Mouse (Mus musculus) hindbrain, embryonic 13.5 days (tissue): ENCODE results near the gene Tdp1. TPM values are rescaled to one million over a fixed set of nuclear protein-coding genes. Genes with fewer than 3 reads are reported as not detected.
"Not testable (repeated sequence)": the region's sequence is repeated elsewhere in the genome, so short reads cannot be mapped to it uniquely, and the experiment has no call there.

Experiments
- ATAC-seq: fragments of 200-750 bp; cut with Nextera tagmentation; 2 replicates; pipeline ENCODE4 v1.8.0; 2017; ENCODE audit warnings: moderate TSS enrichment; ENCODE audit not compliant: low FRiP score
- H3K27ac ChIP-seq: fragments of 300-500 bp; sonication (generic); 2 replicates; pipeline ENCODE4 v1.5.1; 2015; ENCODE audit warnings: inconsistent platforms, mild to moderate bottlenecking, moderate library complexity
- H3K27me3 ChIP-seq: fragments of 300-500 bp; sonication (generic); 2 replicates; pipeline ENCODE4 v1.6.1; 2015; ENCODE audit warnings: mild to moderate bottlenecking, inconsistent platforms
- H3K36me3 ChIP-seq: fragments of 300-500 bp; sonication (generic); 2 replicates; pipeline ENCODE4 v1.6.1; 2015; ENCODE audit warnings: mild to moderate bottlenecking, inconsistent platforms
- H3K4me1 ChIP-seq: fragments of 300-500 bp; sonication (generic); replicated peaks from 2 replicates; pipeline ENCODE4 v1.6.1; 2015; ENCODE audit warnings: inconsistent platforms
- H3K4me2 ChIP-seq: fragments of 300-500 bp; sonication (generic); 2 replicates; pipeline ENCODE4 v1.6.1; 2015; ENCODE audit warnings: inconsistent platforms, mild to moderate bottlenecking, moderate library complexity
- H3K4me3 ChIP-seq: fragments of 300-500 bp; sonication (generic); 2 replicates; pipeline ENCODE4 v1.5.1; 2015; ENCODE audit warnings: mild to moderate bottlenecking, inconsistent platforms
- H3K9ac ChIP-seq: fragments of 300-500 bp; sonication (generic); 2 replicates; pipeline ENCODE4 v1.6.1; 2015; ENCODE audit warnings: mild to moderate bottlenecking, inconsistent platforms
- H3K9me3 ChIP-seq: fragments of 300-500 bp; sonication (generic); 2 replicates; pipeline ENCODE4 v1.6.1; 2016; ENCODE audit warnings: inconsistent platforms
- WGBS: fragments of 180-500 bp; shearing (Covaris S2); methylation state at CpG from one replicate; pipeline ENCODE4 v1.1.7; 2015; 5-methylcytosine and 5-hydroxymethylcytosine counted together
- polyA plus RNA-seq: library from polyadenylated mRNA; unstranded; fragments of >200 nt; fragmentation: Nextera tagmentation; extraction: Ambion mirVana; gene quantifications from 2 replicates; pipeline ENCODE4 v1.2.1, GENCODE M21; 2015

The Tdp1 gene
- polyA plus RNA-seq, 1 experiment from 2014 or later = 52.3 TPM

- H3K4me3 ChIP-seq = peak overlapping the region; percentile 56
- H3K9ac ChIP-seq = peak overlapping the region; percentile 73
- H3K27ac ChIP-seq = no peak overlapping the region
- H3K9me3 ChIP-seq = no peaks in the 10 kb centered on the region
- WGBS = under 1% methylated on average over 76 of the region's 77 CpGs
- no peaks in the 10 kb centered on the region for H3K36me3 ChIP-seq
- peak; percentile 53 for ATAC-seq
- peak overlapping the region; percentile 95 for H3K4me2 ChIP-seq
- peaks cover 80% of the 10 kb centered on the region for H3K27me3 ChIP-seq
- peaks cover 29% of the 10 kb centered on the region for H3K4me1 ChIP-seq
Observed at GRCm38 (mm10) chr12:99965203-99966115, 81.1 kb downstream of the Tdp1 start.

DNA sequence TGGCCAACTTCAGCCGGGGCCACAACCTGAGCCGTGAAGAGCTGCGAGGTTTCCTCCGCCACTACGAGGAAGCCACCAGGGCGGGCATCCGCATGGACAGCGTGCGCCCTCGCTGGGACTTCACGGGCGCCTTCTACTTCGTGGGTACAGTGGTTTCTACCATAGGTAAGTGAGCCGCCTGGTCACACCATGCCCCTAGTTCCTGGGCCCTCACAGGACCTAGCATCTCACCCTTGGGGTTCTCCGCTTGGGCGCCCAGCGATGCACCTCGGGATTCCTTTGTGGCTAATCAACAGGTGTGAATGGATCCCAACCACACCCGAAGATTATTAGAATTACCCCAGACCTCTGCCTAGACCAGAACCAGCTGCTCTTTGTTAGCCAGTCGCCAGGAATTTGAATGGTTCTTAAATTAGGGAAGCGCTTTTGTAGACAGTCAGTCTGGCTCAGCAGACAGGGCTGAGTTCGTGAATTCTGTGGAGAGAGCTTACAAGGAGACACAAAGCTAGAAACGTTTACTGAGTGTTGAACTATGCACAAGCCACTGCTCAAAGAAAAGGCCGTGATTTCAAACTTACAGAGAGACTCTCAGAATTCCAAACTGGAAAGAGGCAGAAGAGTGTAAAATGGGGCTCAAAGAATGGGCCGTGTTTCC lies 81.9 kb downstream of the Tdp1 start:
- Histone ChIP-seq H3K27me3 (peaks cover 76% of the 10 kb centered on the region), H3K27ac (no peak overlapping the region), H3K4me3 (peak overlapping the region; percentile 56), H3K9me3 (no peaks in the 10 kb centered on the region), H3K9ac (peak overlapping the region; percentile 73), H3K4me1 (peaks cover 29% of the 10 kb centered on the region), H3K4me2 (peak overlapping the region; percentile 95), H3K36me3 (no peaks in the 10 kb centered on the region)
- no peak for ATAC-seq
- 4% methylated on average over 25 of the region's 25 CpGs for whole genome bisulfite sequencing

DNA sequence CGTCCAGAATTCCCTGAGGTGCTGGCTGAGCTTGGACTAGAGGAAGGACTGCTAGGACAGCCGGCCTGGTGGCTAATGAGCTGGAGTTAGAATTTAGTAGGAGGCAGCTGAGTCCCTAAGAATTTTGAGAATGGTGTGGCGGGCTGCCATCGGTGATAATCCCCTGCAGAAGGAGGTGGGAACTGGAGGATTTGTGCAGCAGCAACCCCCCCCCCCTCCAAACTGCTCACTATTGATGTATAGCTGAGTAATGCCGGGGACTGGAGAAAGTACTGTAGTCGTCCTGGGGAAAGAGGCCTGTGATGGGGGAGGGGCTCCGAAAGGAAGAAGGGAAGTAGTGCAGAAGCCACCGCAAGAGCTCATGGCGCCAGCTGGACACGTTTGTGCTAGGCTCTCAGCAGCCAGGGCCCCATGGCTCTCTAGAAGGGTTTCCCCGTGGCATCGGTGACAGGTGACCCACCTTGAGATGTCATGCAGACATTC lies 82.6 kb downstream of the Tdp1 start:
- no peaks in the 10 kb centered on the region for H3K36me3 ChIP-seq
- no peak for ATAC-seq
- peaks cover 73% of the 10 kb centered on the region for H3K27me3 ChIP-seq
- WGBS = 11% methylated on average over 12 of the region's 12 CpGs
- H3K27ac ChIP-seq = no peak overlapping the region
- H3K4me1 ChIP-seq = peaks cover 29% of the 10 kb centered on the region
- H3K4me2 ChIP-seq = peak overlapping the region; percentile 95; the same call in 1 of the 2 replicates
- no peak overlapping the region for H3K9ac ChIP-seq
- no peaks in the 10 kb centered on the region for H3K9me3 ChIP-seq
- no peak overlapping the region for H3K4me3 ChIP-seq

- Histone ChIP-seq H3K4me2 (no peak overlapping the region), H3K27ac (no peak overlapping the region), H3K9ac (no peak overlapping the region), H3K4me3 (no peak overlapping the region), H3K9me3 (no peaks in the 10 kb centered on the region), H3K27me3 (peaks cover 52% of the 10 kb centered on the region), H3K4me1 (peaks cover 18% of the 10 kb centered on the region), H3K36me3 (no peaks in the 10 kb centered on the region)
- ATAC-seq = no peak
- 68% methylated on average over 4 of the region's 4 CpGs for WGBS
Observed at GRCm38 (mm10) chr12:99969906-99970305, 85.6 kb downstream of the Tdp1 start.

GRCm38 (mm10) chr12:99971205-99971894 lies 87.0 kb downstream of the Tdp1 start:
- H3K4me2 ChIP-seq, H3K9ac ChIP-seq, ATAC-seq, H3K4me3 ChIP-seq, H3K27ac ChIP-seq, H3K36me3 ChIP-seq, H3K4me1 ChIP-seq, H3K9me3 ChIP-seq: not testable (repeated sequence)
- peaks cover 38% of the 10 kb centered on the region for H3K27me3 ChIP-seq
- 77% methylated on average over 7 of the region's 7 CpGs for WGBS

GRCm38 (mm10) chr12:99972825-99973224 lies 88.5 kb downstream of the Tdp1 start:
- Histone ChIP-seq H3K9ac (no peak overlapping the region), H3K27me3 (peaks cover 23% of the 10 kb centered on the region), H3K36me3 (no peaks in the 10 kb centered on the region), H3K4me3 (no peak overlapping the region), H3K4me2 (no peak overlapping the region), H3K9me3 (no peaks in the 10 kb centered on the region), H3K27ac (no peak overlapping the region), H3K4me1 (no peaks in the 10 kb centered on the region)
- 58% methylated on average over 7 of the region's 7 CpGs for WGBS
- no peak for ATAC-seq

DNA sequence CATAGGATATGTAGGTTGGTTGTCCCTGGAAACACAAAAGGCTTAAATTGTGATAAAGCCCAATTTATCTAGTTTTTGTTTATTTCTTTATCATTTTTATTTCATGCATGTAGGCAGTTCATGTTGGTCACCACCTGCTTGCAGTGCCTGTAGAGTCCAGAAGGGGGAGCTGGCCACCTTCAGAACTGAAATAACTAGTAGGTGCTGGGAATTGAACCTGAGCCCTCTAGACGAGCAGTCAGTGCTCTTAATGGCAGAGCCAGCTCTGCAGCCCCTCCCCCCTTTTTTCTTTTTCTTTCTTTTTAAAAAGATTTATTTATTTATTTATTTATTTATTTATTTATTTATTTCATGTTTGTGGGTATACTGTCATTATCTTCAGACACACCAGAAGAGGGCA lies 89.3 kb downstream of the Tdp1 start:
- H3K27ac ChIP-seq = no peak overlapping the region
- no peak overlapping the region for H3K4me3 ChIP-seq
- H3K4me2 ChIP-seq = no peak overlapping the region
- no peak overlapping the region for H3K9ac ChIP-seq
- H3K36me3 ChIP-seq = no peaks in the 10 kb centered on the region
- ATAC-seq = no peak
- H3K27me3 ChIP-seq = peaks cover 15% of the 10 kb centered on the region
- no peaks in the 10 kb centered on the region for H3K9me3 ChIP-seq
- WGBS = 78% methylated on average over 1 of the region's 1 CpGs
- H3K4me1 ChIP-seq = no peaks in the 10 kb centered on the region

GRCm38 (mm10) chr12:99979541-99979940 lies 95.2 kb downstream of the Tdp1 start:
- WGBS = 88% methylated on average over 4 of the region's 4 CpGs
- Histone ChIP-seq H3K4me1 (no peaks in the 10 kb centered on the region), H3K27ac (no peak overlapping the region), H3K4me2 (no peak overlapping the region), H3K27me3 (no peaks in the 10 kb centered on the region), H3K9me3 (no peaks in the 10 kb centered on the region), H3K4me3 (no peak overlapping the region), H3K36me3 (no peaks in the 10 kb centered on the region), H3K9ac (no peak overlapping the region)
- no peak for ATAC-seq

- H3K4me1 ChIP-seq = no peaks in the 10 kb centered on the region
- H3K9ac ChIP-seq = no peak overlapping the region
- H3K27ac ChIP-seq = no peak overlapping the region
- H3K4me3 ChIP-seq = no peak overlapping the region
- H3K36me3 ChIP-seq = no peaks in the 10 kb centered on the region
- WGBS = 94% methylated on average over 5 of the region's 5 CpGs
- no peak for ATAC-seq
- 0 out of 2 replicates have a peak, but pooled peaks cover 4% of the 10 kb centered on the region for H3K27me3 ChIP-seq
- H3K9me3 ChIP-seq = 0 out of 2 replicates have a peak, but pooled peaks cover 2% of the 10 kb centered on the region
- H3K4me2 ChIP-seq = no peak overlapping the region
Observed at GRCm38 (mm10) chr12:99986797-99987196, 102.5 kb downstream of the Tdp1 start.

DNA sequence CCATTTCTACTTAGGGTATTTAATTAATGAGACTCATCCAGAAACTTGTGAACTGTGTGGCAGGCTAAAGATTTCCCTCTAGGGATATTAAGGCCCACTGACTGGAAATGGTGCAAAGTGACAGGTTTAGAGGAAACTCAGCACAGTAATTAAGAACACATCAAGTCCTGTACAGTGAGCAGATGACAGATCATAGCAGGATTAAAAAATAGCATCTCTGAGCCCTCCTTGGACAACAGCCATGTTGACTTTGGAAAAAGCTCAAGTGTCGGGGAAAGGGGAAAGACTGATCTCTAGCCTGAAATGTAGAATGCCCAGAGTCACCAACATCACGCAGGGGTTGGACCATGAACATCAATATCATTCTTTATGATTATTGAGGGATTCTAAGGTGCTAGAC lies 103.8 kb downstream of the Tdp1 start:
- 0 out of 2 replicates have a peak, but pooled peaks cover 4% of the 10 kb centered on the region for H3K27me3 ChIP-seq
- ATAC-seq = no peak
- no peaks in the 10 kb centered on the region for H3K36me3 ChIP-seq
- 96% methylated on average over 2 of the region's 2 CpGs for WGBS
- 0 out of 2 replicates have a peak, but pooled peaks cover 2% of the 10 kb centered on the region for H3K9me3 ChIP-seq
- H3K4me1 ChIP-seq = no peaks in the 10 kb centered on the region
- H3K4me2 ChIP-seq = no peak overlapping the region
- H3K27ac ChIP-seq = no peak overlapping the region
- no peak overlapping the region for H3K9ac ChIP-seq
- no peak overlapping the region for H3K4me3 ChIP-seq

- WGBS = 92% methylated on average over 11 of the region's 11 CpGs
Observed at GRCm38 (mm10) chr12:99992362-99992862, 108.1 kb downstream of the Tdp1 start.

More at GRCm38 (mm10) chr12:99992362-99992862, 108.1 kb downstream of the Tdp1 start:
- no peaks in the 10 kb centered on the region for H3K27me3 ChIP-seq
- H3K4me3 ChIP-seq = no peak overlapping the region
- no peak for ATAC-seq
- no peak overlapping the region for H3K4me2 ChIP-seq
- H3K27ac ChIP-seq = no peak overlapping the region
- 0 out of 2 replicates have a peak, but pooled peaks cover 2% of the 10 kb centered on the region for H3K9me3 ChIP-seq
- no peaks in the 10 kb centered on the region for H3K36me3 ChIP-seq
- H3K9ac ChIP-seq = no peak overlapping the region
- H3K4me1 ChIP-seq = no peaks in the 10 kb centered on the region
